Mouse (Mus musculus) forebrain, embryonic 12.5 days (tissue): ENCODE data around the gene Ndufv2. TPM values are rescaled to one million over a fixed set of nuclear protein-coding genes. Genes with fewer than 3 reads are reported as not detected.

Experiments used
- ATAC-seq: fragments of 200-750 bp; cut with Nextera tagmentation; 2 replicates; pipeline ENCODE4 v1.8.0; 2017; ENCODE audit warnings: moderate TSS enrichment; ENCODE audit not compliant: low FRiP score
- H3K27ac ChIP-seq: fragments of 300-500 bp; sonication (generic); 2 replicates; pipeline ENCODE4 v1.5.1; 2016; ENCODE audit warnings: mild to moderate bottlenecking
- H3K27me3 ChIP-seq: fragments of 300-500 bp; sonication (generic); 2 replicates; pipeline ENCODE4 v1.6.1; 2016; ENCODE audit warnings: mild to moderate bottlenecking
- H3K36me3 ChIP-seq: fragments of 300-500 bp; sonication (generic); replicated peaks from 2 replicates; pipeline ENCODE4 v1.6.1; 2016; ENCODE audit warnings: mild to moderate bottlenecking
- H3K4me1 ChIP-seq: fragments of 300-500 bp; sonication (generic); 2 replicates; pipeline ENCODE4 v1.6.1; 2016
- H3K4me2 ChIP-seq: fragments of 300-500 bp; sonication (generic); 2 replicates; pipeline ENCODE4 v1.6.1; 2016; ENCODE audit warnings: mild to moderate bottlenecking, moderate library complexity
- H3K4me3 ChIP-seq: fragments of 300-500 bp; sonication (generic); replicated peaks from 2 replicates; pipeline ENCODE4 v1.5.1; 2016; ENCODE audit warnings: mild to moderate bottlenecking
- H3K9ac ChIP-seq: fragments of 300-500 bp; sonication (generic); 2 replicates; pipeline ENCODE4 v1.6.1; 2016; ENCODE audit warnings: mild to moderate bottlenecking
- H3K9me3 ChIP-seq: fragments of 300-500 bp; sonication (generic); 2 replicates; pipeline ENCODE4 v1.6.1; 2016
- WGBS: fragments of 180-500 bp; shearing (Covaris S2); methylation state at CpG from one replicate; pipeline ENCODE4 v1.1.7; 2016; 5-methylcytosine and 5-hydroxymethylcytosine counted together
- polyA plus RNA-seq: library from polyadenylated mRNA; unstranded; fragments of >200 nt; fragmentation: Nextera tagmentation; extraction: Ambion mirVana; gene quantifications from 2 replicates; pipeline ENCODE4 v1.2.1, GENCODE M21; 2016

Gene Ndufv2
- polyA plus RNA-seq, 1 experiment from 2014 or later: 275 TPM

DNA sequence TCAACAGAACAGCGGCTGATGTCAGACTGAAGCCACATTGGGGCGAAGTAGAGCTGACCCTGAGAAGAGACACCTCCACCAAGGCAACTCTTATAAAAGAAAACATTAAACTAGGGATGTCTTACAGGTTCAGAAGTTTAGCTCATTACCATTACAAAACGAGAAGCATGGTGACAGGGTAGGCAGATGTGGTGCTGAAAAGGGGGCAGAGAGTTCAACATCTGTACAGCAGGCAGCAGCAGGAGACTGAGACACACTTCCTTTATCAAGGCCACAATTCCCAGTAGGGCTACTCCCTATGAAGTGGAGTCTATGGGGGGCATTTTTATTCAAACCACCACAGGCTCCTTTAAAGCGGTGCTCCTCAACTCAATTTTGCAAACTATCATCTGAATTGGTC is 6.8 kb upstream of the Ndufv2 start:
- Histone ChIP-seq H3K4me1 (peaks cover 14% of the 10 kb centered on the region), H3K4me2 (no peak overlapping the region), H3K9ac (no peak overlapping the region), H3K27ac (no peak overlapping the region), H3K9me3 (no peaks in the 10 kb centered on the region), H3K4me3 (no peak overlapping the region), H3K27me3 (no peaks in the 10 kb centered on the region), H3K36me3 (no peaks in the 10 kb centered on the region)
- 79% methylated on average over 4 of the region's 4 CpGs for WGBS
- no peak for ATAC-seq

GRCm38 (mm10) chr17:66107466-66107865 is 6.1 kb upstream of the Ndufv2 start:
- H3K4me2 ChIP-seq: no peak overlapping the region
- no peak for ATAC-seq
- H3K36me3 ChIP-seq: no peaks in the 10 kb centered on the region
- no peaks in the 10 kb centered on the region for H3K27me3 ChIP-seq
- no peak overlapping the region for H3K4me3 ChIP-seq
- WGBS: 70% methylated on average over 8 of the region's 8 CpGs
- H3K9me3 ChIP-seq: no peaks in the 10 kb centered on the region
- no peak overlapping the region for H3K27ac ChIP-seq
- H3K4me1 ChIP-seq: peaks cover 11% of the 10 kb centered on the region
- no peak overlapping the region for H3K9ac ChIP-seq

DNA sequence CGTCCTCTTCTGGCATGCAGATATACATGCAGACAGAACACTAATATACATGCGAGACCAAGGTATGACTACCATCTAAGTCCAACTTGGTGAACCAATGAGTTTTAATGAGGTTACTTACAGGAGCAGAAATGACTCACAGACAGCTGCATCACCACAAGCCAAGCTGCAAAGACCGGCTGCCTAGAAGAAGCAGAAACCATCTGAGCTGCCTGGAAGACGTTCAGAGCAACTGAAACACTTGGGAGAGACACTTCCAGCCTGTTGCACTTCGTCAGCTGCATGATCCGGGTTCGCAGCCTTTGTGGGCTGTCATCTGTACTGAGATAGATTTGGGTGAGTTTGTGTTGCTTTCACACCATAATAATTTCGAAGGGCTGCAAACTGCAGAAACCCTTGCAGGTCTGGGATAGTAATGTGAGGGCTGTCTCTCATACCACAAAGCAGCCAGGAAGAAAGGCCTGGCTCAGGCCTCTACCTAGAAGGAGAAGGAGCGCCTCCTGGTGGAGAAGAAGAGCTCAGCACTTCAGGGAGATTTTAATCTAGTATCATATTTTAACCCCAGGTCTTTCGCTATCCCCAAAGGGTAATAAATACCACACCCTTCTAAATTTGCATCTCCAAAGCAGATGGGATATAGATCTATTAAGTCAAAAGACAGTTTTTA is 5.4 kb upstream of the Ndufv2 start:
- H3K4me2 ChIP-seq: no peak overlapping the region
- H3K4me3 ChIP-seq: no peak overlapping the region
- H3K9me3 ChIP-seq: no peaks in the 10 kb centered on the region
- no peaks in the 10 kb centered on the region for H3K36me3 ChIP-seq
- H3K9ac ChIP-seq: no peak overlapping the region
- WGBS: 55% methylated on average over 10 of the region's 10 CpGs
- ATAC-seq: no peak
- H3K27ac ChIP-seq: no peak overlapping the region
- no peaks in the 10 kb centered on the region for H3K27me3 ChIP-seq
- peaks cover 5% of the 10 kb centered on the region; the same call in 1 of the 2 replicates for H3K4me1 ChIP-seq

DNA sequence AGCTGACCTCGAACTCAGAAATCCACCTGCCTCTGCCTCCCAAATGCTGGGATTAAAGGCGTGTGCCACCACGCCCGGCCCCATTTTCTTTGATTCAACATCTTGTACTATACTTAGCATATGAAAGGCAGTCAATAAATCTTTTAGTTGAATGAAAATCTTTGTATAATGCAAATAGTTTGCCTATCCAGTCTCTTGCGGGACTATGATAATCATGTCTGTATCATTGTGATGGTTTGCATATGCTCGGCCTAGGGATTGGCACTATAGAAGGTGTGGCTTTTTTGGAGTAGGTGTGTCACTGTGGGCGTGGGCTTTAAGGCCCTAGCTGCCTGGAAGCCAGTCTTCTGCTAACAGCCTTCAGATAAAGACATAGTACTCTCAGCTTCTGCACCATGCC is 2.7 kb upstream of the Ndufv2 start:
- Histone ChIP-seq H3K4me3 (no peak overlapping the region), H3K4me1 (peaks cover 15% of the 10 kb centered on the region), H3K27me3 (no peaks in the 10 kb centered on the region), H3K36me3 (no peaks in the 10 kb centered on the region), H3K4me2 (no peak overlapping the region), H3K9me3 (no peaks in the 10 kb centered on the region), H3K9ac (no peak overlapping the region), H3K27ac (no peak overlapping the region)
- WGBS: 88% methylated on average over 7 of the region's 7 CpGs
- no peak for ATAC-seq

DNA sequence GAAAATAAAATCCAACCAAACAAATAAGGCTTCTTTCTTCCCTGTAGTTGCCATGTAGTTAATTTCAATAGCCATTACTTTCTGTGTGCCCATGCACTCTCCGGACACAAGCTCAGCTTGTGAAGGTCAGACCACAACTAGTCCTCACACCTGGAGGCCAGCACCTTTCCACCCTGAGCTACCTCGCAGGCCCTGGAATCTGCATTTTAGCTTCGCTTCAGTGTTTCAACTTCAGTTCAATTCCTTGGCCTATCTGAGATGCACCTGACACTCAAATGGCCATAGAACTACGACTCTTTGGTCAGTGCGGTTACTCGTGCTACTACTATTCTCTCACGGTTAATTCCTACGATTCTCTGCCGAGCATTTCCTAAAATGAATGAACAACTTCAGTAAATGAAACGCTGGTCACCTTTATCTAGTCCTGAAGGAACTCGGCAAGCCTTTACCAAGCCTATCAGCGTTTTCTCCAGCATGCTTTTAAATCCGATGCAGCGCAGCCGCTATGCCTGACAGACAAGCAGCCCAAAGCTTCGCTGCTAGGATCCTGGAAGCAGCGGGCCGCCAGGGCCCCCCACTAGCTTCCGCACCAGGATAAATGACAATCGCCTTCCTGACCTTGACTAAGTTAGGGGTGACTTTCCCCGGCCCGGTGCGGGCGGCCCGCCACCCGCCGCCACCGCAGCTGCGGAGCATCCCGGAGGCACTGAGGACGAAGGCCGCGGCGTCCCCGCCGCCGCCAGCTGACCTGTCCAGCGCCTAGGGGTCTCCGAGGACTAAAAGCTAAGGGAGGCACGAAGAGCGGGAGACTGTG is 586 bp downstream of the Ndufv2 start:
- peak overlapping the region; percentile 93 for H3K27ac ChIP-seq
- WGBS: under 1% methylated on average over 41 of the region's 41 CpGs

GRCm38 (mm10) chr17:66092664-66093063 is 8.7 kb downstream of the Ndufv2 start:
- WGBS: 87% methylated on average over 3 of the region's 3 CpGs
- H3K36me3 ChIP-seq: peaks cover 14% of the 10 kb centered on the region

More for the DNA sequence above, 586 bp downstream of the Ndufv2 start:
- Histone ChIP-seq H3K27me3 (no peaks in the 10 kb centered on the region), H3K9me3 (no peaks in the 10 kb centered on the region), H3K4me2 (peak overlapping the region; percentile 78), H3K4me3 (peak overlapping the region; percentile 57), H3K4me1 (peaks cover 20% of the 10 kb centered on the region), H3K36me3 (no peaks in the 10 kb centered on the region), H3K9ac (peak overlapping the region; percentile 92)
- no peak for ATAC-seq

DNA sequence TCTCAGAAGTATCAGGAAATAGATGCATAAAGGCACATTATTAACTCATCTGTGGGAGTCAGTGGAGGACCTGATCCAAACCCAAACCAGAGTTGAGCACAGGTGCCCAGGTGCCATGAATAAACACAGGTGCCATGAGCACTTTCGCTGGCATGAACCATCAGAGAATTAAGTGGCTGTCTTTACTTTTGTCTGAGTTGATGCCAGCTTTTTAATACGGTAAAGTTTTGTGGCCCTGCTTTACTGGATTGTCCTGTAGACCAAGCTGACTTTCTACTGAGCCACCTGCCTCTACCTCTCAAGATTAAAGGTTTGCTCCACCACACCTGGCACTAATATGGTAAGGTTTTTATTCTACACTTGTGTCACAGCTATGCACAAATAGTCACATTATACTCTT is 9.3 kb downstream of the Ndufv2 start:
- H3K27ac ChIP-seq: no peak overlapping the region
- no peak for ATAC-seq
- H3K9ac ChIP-seq: no peak overlapping the region
- H3K4me1 ChIP-seq: no peaks in the 10 kb centered on the region
- no peak overlapping the region for H3K4me2 ChIP-seq
- peaks cover 19% of the 10 kb centered on the region for H3K36me3 ChIP-seq
- no peak overlapping the region for H3K4me3 ChIP-seq
- no peaks in the 10 kb centered on the region for H3K9me3 ChIP-seq
- 97% methylated on average over 2 of the region's 2 CpGs for WGBS
- H3K27me3 ChIP-seq: no peaks in the 10 kb centered on the region

More at GRCm38 (mm10) chr17:66092664-66093063, 8.7 kb downstream of the Ndufv2 start:
- ATAC-seq: no peak
- Histone ChIP-seq H3K27me3 (no peaks in the 10 kb centered on the region), H3K4me2 (no peak overlapping the region), H3K4me3 (no peak overlapping the region), H3K9me3 (no peaks in the 10 kb centered on the region), H3K4me1 (no peaks in the 10 kb centered on the region), H3K9ac (no peak overlapping the region), H3K27ac (no peak overlapping the region)

- Histone ChIP-seq H3K9me3 (no peaks in the 10 kb centered on the region), H3K4me3 (no peak overlapping the region), H3K4me2 (no peak overlapping the region), H3K27ac (no peak overlapping the region), H3K4me1 (no peaks in the 10 kb centered on the region), H3K27me3 (no peaks in the 10 kb centered on the region), H3K36me3 (peaks cover 25% of the 10 kb centered on the region), H3K9ac (no peak overlapping the region)
- 90% methylated on average over 2 of the region's 2 CpGs for WGBS
- no peak for ATAC-seq
Observed at GRCm38 (mm10) chr17:66091392-66091791, 10.0 kb downstream of the Ndufv2 start.

DNA sequence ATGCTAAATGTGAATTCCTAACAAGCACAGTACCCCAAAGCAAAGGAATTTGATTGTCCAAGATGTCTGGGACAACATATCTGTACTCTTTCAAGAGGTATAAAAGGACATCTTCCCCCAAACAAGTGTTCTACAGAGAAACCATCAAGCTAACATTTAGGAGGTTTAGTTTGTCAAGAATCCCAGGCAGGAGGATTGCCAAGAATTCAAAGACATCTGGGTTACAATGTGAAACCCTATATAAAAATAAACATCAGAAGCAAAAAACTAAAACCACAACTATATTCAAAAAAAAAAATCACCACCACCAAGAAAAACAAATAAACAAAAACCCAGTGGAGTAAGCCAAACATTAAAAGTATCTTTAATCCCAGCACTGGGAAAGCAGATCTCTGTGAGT is 11.1 kb downstream of the Ndufv2 start:
- peaks cover 36% of the 10 kb centered on the region for H3K36me3 ChIP-seq
- no peaks in the 10 kb centered on the region for H3K9me3 ChIP-seq
- H3K4me2 ChIP-seq: no peak overlapping the region
- no peak overlapping the region for H3K27ac ChIP-seq
- no peak overlapping the region for H3K4me3 ChIP-seq
- no peaks in the 10 kb centered on the region for H3K27me3 ChIP-seq
- H3K9ac ChIP-seq: no peak overlapping the region
- ATAC-seq: no peak
- H3K4me1 ChIP-seq: no peaks in the 10 kb centered on the region

DNA sequence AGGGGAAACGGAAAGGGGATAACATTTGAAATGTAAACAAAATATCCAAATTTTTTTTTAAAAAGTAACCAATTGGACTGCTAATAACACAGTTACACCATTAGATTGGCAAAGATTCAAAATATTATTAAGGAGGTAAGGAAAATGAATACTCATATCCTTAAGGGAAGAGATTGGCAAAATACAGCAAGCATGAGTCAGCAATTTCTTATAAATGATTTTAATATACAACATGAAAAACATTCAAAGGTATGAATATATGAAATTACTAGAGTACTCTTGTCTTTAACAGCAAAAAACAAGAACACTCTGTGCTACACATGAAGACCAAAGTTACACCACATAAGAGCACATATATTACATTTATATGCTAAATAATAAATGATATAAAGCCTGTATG is 16.3 kb downstream of the Ndufv2 start:
- no peak overlapping the region for H3K4me3 ChIP-seq
- no peaks in the 10 kb centered on the region for H3K9me3 ChIP-seq
- no peaks in the 10 kb centered on the region for H3K4me1 ChIP-seq
- H3K9ac ChIP-seq: no peak overlapping the region
- no peak for ATAC-seq
- peaks cover 45% of the 10 kb centered on the region for H3K36me3 ChIP-seq
- no peak overlapping the region for H3K27ac ChIP-seq
- H3K27me3 ChIP-seq: no peaks in the 10 kb centered on the region
- H3K4me2 ChIP-seq: no peak overlapping the region
- 91% methylated on average over 1 of the region's 1 CpGs for WGBS

DNA sequence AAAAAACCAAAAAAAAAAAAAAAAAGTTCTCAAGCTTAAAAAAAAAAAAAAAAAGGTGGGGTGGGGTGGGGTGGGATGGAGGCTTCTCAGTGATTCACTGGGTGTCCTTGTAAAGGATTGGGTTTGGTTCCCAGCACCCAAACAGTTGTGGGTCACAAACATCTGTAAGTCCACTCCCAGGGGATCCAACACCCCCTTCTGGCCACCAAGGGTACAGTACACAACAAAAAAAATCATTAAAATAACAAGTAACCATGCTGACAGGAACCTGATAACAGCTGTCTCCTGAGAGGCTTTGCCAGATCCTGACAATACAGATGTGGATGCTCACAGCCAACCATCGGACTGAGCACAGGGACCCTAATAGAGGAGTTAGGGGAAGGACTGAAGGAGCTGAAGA is 16.9 kb downstream of the Ndufv2 start:
- Histone ChIP-seq H3K4me3 (no peak overlapping the region), H3K4me2 (no peak overlapping the region), H3K9me3 (no peaks in the 10 kb centered on the region), H3K27me3 (no peaks in the 10 kb centered on the region), H3K9ac (no peak overlapping the region), H3K27ac (no peak overlapping the region), H3K4me1 (no peaks in the 10 kb centered on the region), H3K36me3 (peaks cover 48% of the 10 kb centered on the region)
- ATAC-seq: no peak
- WGBS: 87% methylated on average over 1 of the region's 1 CpGs

DNA sequence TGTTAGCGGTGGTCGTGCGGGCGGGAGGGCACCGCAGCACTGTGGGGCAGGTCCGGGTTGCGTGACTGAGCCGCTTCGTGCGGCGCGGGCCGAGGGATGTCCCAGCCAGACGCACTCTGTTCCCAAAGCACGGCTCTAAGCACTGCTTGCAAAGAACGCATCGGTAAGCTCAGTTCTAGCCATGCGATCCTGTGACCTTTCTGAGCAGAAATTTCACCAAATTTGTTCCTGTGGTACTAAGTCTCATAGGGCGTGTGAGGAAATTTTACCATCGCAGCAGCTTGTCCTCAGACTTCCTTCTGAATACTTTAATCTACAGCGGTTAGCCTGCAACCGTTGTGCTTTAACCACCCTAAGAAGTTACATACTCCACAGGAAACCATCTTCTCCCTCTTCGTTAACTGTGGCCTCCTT is 23.9 kb downstream of the Ndufv2 start:
- WGBS: 1% methylated on average over 23 of the region's 23 CpGs
- H3K9me3 ChIP-seq: no peaks in the 10 kb centered on the region
- peak; percentile 73 for ATAC-seq
- H3K27me3 ChIP-seq: no peaks in the 10 kb centered on the region; the same call in 1 of the 2 replicates
- H3K27ac ChIP-seq: peak overlapping the region; percentile 94
- peak overlapping the region; percentile 83 for H3K9ac ChIP-seq
- H3K4me1 ChIP-seq: peaks cover 15% of the 10 kb centered on the region
- peaks cover 18% of the 10 kb centered on the region for H3K36me3 ChIP-seq
- peak overlapping the region; percentile 98 for H3K4me3 ChIP-seq
- H3K4me2 ChIP-seq: peak overlapping the region; percentile 87

GRCm38 (mm10) chr17:66076934-66077333 is 24.4 kb downstream of the Ndufv2 start, which contains the start of gene Ankrd12:
TSS of gene Ankrd12 (minus strand) at chr17:66077089.
- Histone ChIP-seq H3K4me3 (peak within 1 kb of the TSS; percentile 98), H3K4me2 (peak within 1 kb of the TSS; percentile 87), H3K4me1 (peaks cover 15% of the 10 kb centered on the region), H3K9me3 (no peaks in the 10 kb centered on the region), H3K36me3 (peaks cover 18% of the 10 kb centered on the region), H3K27me3 (no peaks in the 10 kb centered on the region; the same call in 1 of the 2 replicates), H3K27ac (peak within 1 kb of the TSS; percentile 94), H3K9ac (peak within 1 kb of the TSS; percentile 83)
- peak; percentile 99 for ATAC-seq
- 3% methylated on average over 52 of the region's 53 CpGs for WGBS
